Mouse (Mus musculus) liver, postnatal 0 days (tissue): ENCODE measurements around the gene Smco2. TPM values are rescaled to one million over a fixed set of nuclear protein-coding genes. Genes with fewer than 3 reads are reported as not detected.

Experiments used
- ATAC-seq: fragments of 200-750 bp; cut with Nextera tagmentation; 2 replicates; pipeline ENCODE4 v1.8.0; 2017; ENCODE audit warnings: mild to moderate bottlenecking, moderate library complexity
- DNase-seq: peaks from one replicate; pipeline ENCODE4 v3.0.0-alpha.2; 2016
- H3K27ac ChIP-seq: fragments of 300-500 bp; sonication (generic); 2 replicates; pipeline ENCODE4 v1.5.1; 2014; ENCODE audit warnings: antibody characterized with exemption, moderate library complexity, mild to moderate bottlenecking, low read depth
- H3K27me3 ChIP-seq: fragments of 300-500 bp; sonication (generic); 2 replicates; pipeline ENCODE4 v1.6.1; 2014; ENCODE audit warnings: low read length, control low read depth, mixed read lengths; ENCODE audit not compliant: insufficient read depth
- H3K36me3 ChIP-seq: fragments of 300-500 bp; sonication (generic); replicated peaks from 2 replicates; pipeline ENCODE4 v1.6.1; 2014; ENCODE audit warnings: mild to moderate bottlenecking, control low read depth, low read length, moderate library complexity, mixed read lengths; ENCODE audit not compliant: insufficient read depth
- H3K4me1 ChIP-seq: fragments of 300-500 bp; sonication (generic); 2 replicates; pipeline ENCODE4 v1.6.1; 2014; ENCODE audit warnings: antibody characterized with exemption, mild to moderate bottlenecking, control low read depth; ENCODE audit not compliant: insufficient read depth
- H3K4me2 ChIP-seq: fragments of 300-500 bp; sonication (generic); 2 replicates; pipeline ENCODE4 v1.6.1; 2014; ENCODE audit warnings: low read depth, mild to moderate bottlenecking, low read length, moderate library complexity, mixed read lengths
- H3K4me3 ChIP-seq: fragments of 300-500 bp; sonication (generic); 2 replicates; pipeline ENCODE4 v1.5.1; 2014; ENCODE audit warnings: low read depth, low read length
- H3K9ac ChIP-seq: fragments of 300-500 bp; sonication (generic); replicated peaks from 2 replicates; pipeline ENCODE4 v1.6.1; 2014; ENCODE audit warnings: mild to moderate bottlenecking, moderate library complexity
- H3K9me3 ChIP-seq: fragments of 300-500 bp; sonication (generic); 2 replicates; pipeline ENCODE4 v1.6.1; 2016; ENCODE audit warnings: mild to moderate bottlenecking, control low read depth, low read length, mixed read lengths
- CTCF ChIP-seq: sonication (generic); IDR thresholded peaks from 2 replicates; pipeline ENCODE4 v1.5.1; 2016; ENCODE audit warnings: antibody characterized with exemption, low read depth
- EP300 ChIP-seq: IDR thresholded peaks from 2 replicates; pipeline ENCODE4 v1.6.1; 2016; ENCODE audit warnings: antibody characterized with exemption, low read depth, mild to moderate bottlenecking
- WGBS: fragments of 180-500 bp; shearing (Covaris S2); extraction: QIAGEN DNeasy Blood & Tissue Kit; methylation state at CpG from one replicate; pipeline ENCODE4 v1.1.7; 2014; ENCODE audit not compliant: insufficient replicate concordance; 5-methylcytosine and 5-hydroxymethylcytosine counted together
- polyA plus RNA-seq: library from polyadenylated mRNA; unstranded; fragments of >200 nt; fragmentation: Nextera tagmentation; extraction: Ambion mirVana; gene quantifications from 2 replicates; pipeline ENCODE4 v1.2.1, GENCODE M21; 2015

Smco2 gene
- polyA plus RNA-seq, 1 experiment from 2014 or later, result not detected

DNA sequence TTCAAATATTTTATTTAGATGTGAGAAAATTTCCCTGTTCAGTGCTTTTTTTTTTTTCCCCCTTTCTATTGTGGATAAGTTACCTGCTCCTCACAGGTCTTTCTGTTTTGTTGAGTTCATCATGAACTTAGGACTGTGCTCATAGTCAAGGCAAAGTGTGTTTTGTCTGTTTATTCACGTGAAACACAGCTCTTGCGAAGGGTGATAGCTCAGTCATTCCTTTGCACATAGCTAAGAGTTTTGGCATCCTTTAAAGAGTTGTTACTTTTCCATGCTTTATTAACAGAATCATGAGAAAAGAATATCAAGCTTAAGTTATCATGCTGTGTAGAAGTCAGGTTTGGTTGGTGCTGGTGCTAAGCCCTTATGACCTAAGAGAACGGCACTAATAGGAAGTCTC is 54.8 kb downstream of the Smco2 start:
- WGBS, result 53% methylated on average over 3 of the region's 3 CpGs
- Histone ChIP-seq H3K36me3 (no peaks in the 10 kb centered on the region), H3K9me3 (no peaks in the 10 kb centered on the region), H3K27me3 (no peaks in the 10 kb centered on the region), H3K4me2 (no peak overlapping the region), H3K27ac (peak overlapping the region; percentile 41; the same call in 1 of the 2 replicates), H3K4me1 (peaks cover 24% of the 10 kb centered on the region), H3K4me3 (no peak overlapping the region), H3K9ac (no peak overlapping the region)
- no peak for DNase-seq
- no peak for TF ChIP-seq CTCF
- no peak for TF ChIP-seq EP300
- ATAC-seq, result peak; percentile 49; the same call in 1 of the 2 replicates

GRCm38 (mm10) chr6:146906000-146906786 is 56.3 kb downstream of the Smco2 start:
- ATAC-seq, result no peak
- H3K36me3 ChIP-seq, result no peaks in the 10 kb centered on the region
- no peak overlapping the region for H3K4me2 ChIP-seq
- TF ChIP-seq EP300, result no peak
- no peak for TF ChIP-seq CTCF
- DNase-seq, result no peak
- H3K27me3 ChIP-seq, result no peaks in the 10 kb centered on the region
- no peak overlapping the region for H3K4me3 ChIP-seq
- no peak overlapping the region for H3K9ac ChIP-seq
- H3K9me3 ChIP-seq, result no peaks in the 10 kb centered on the region
- H3K4me1 ChIP-seq, result peaks cover 29% of the 10 kb centered on the region
- H3K27ac ChIP-seq, result peak overlapping the region; percentile 69
- WGBS, result 71% methylated on average over 3 of the region's 3 CpGs

DNA sequence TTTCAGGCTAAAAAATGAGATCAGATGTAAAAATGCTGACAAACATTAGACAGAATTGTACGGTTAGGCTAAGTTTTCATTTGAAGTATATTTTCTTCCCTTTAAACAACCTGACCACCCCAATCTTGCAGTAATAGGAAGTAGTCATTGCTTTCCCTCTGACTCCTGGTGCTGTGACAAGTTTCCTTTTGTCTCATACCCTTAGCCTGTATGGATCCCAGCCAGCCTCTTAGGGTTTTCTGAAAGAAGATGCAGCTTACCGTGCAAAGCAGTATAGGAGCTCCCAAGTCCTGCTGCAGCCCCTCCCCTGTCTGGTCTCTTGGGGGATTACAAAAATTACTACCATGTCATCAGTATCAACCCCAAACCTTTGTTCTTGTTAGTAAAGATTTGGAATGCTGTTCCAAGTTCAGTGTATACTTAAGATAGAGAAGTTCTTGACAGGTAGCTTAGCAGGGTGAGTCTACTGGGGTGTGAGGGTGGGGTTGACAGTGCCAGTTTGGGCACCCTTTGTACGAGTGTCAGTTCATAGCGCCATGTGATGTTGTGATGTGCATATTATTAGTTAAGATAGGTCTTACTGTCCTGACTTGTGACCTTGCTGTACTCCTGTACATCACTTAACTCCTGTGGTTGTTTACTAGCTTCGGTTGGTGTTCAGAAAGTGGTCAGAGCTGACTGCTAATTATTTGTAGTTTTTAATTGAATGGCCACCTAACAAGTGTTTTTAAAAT is 57.3 kb downstream of the Smco2 start:
- 58% methylated on average over 5 of the region's 5 CpGs for WGBS
- ATAC-seq (peak; percentile 51), DNase-seq (no peak)
- no peaks in the 10 kb centered on the region for H3K27me3 ChIP-seq
- H3K4me1 ChIP-seq, result peaks cover 29% of the 10 kb centered on the region
- H3K9me3 ChIP-seq, result no peaks in the 10 kb centered on the region
- H3K4me2 ChIP-seq, result no peak overlapping the region
- peak overlapping the region; percentile 69 for H3K27ac ChIP-seq
- no peak overlapping the region for H3K4me3 ChIP-seq
- TF ChIP-seq CTCF, result no peak
- no peak for TF ChIP-seq EP300
- no peak overlapping the region for H3K9ac ChIP-seq
- no peaks in the 10 kb centered on the region for H3K36me3 ChIP-seq

DNA sequence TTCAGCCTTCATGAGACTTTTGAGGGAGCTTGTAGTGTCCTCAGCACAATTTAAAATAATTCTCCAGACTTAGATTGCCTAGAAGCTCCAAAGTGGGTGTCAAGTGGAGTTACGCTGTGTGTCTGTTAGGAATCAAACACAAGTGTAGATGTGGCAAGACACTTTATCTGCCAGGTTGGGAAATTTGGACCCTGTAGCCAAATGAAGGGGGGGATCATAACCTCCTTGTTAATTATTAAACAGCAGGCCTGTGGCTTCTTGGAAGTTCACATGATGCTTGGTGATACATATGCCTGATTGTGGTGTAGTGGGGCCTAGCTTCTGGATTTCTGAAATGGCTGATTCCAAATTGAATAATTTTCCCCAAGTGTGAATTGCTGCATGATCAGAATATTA is 57.9 kb downstream of the Smco2 start:
- no peaks in the 10 kb centered on the region for H3K9me3 ChIP-seq
- no peaks in the 10 kb centered on the region for H3K27me3 ChIP-seq
- H3K4me2 ChIP-seq, result no peak overlapping the region
- TF ChIP-seq EP300 (peak; percentile 43; the same call in 1 of the 2 replicates), CTCF (no peak)
- ATAC-seq (peak; percentile 85), DNase-seq (peak; percentile 47)
- H3K27ac ChIP-seq, result peak overlapping the region; percentile 69
- WGBS, result 69% methylated on average over 1 of the region's 1 CpGs
- H3K4me1 ChIP-seq, result peaks cover 33% of the 10 kb centered on the region
- H3K36me3 ChIP-seq, result no peaks in the 10 kb centered on the region
- no peak overlapping the region for H3K4me3 ChIP-seq
- H3K9ac ChIP-seq, result no peak overlapping the region

DNA sequence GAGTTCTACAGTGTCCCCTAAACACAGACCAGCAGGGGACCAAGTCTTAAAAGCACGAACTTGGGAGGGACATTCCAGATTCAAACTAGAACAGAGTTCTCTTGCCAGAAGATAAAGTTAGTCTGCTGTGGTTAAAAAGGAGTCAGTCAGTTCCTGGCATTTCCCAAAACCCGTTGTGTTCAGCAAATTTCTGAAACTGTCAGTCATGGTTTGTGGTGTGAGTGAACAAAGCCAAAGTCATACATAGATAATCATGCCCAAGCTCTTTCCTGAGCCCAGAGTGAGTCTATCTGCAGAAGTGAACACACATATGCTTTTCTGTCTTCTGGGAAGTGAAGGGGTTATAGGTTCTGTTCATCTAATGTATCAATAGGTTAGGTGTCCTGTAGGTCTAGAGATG is 58.9 kb downstream of the Smco2 start:
- H3K9me3 ChIP-seq, result no peaks in the 10 kb centered on the region
- no peak for TF ChIP-seq EP300
- TF ChIP-seq CTCF, result no peak
- no peak overlapping the region for H3K4me2 ChIP-seq
- WGBS, result 25% methylated on average over 2 of the region's 2 CpGs
- H3K4me3 ChIP-seq, result no peak overlapping the region
- no peaks in the 10 kb centered on the region for H3K27me3 ChIP-seq
- H3K36me3 ChIP-seq, result no peaks in the 10 kb centered on the region
- H3K9ac ChIP-seq, result no peak overlapping the region
- ATAC-seq (no peak), DNase-seq (no peak)
- H3K4me1 ChIP-seq, result peaks cover 36% of the 10 kb centered on the region
- H3K27ac ChIP-seq, result peak overlapping the region; percentile 26; the same call in 1 of the 2 replicates

- no peak for TF ChIP-seq CTCF
- no peak for TF ChIP-seq EP300
- peaks cover 39% of the 10 kb centered on the region for H3K4me1 ChIP-seq
- no peaks in the 10 kb centered on the region for H3K36me3 ChIP-seq
- H3K27me3 ChIP-seq, result no peaks in the 10 kb centered on the region
- H3K9me3 ChIP-seq, result no peaks in the 10 kb centered on the region
- no peak overlapping the region for H3K4me2 ChIP-seq
- WGBS, result 69% methylated on average over 5 of the region's 5 CpGs
- DNase-seq, result no peak
- H3K9ac ChIP-seq, result no peak overlapping the region
- no peak for ATAC-seq
- H3K27ac ChIP-seq, result no peak overlapping the region
- no peak overlapping the region for H3K4me3 ChIP-seq
These were observed 60.0 kb downstream of the Smco2 start for GRCm38 (mm10) chr6:146909725-146910489.
